Mouse (Mus musculus) ES-E14 (cell line): ENCODE measurements around the gene Trappc3.

ENCODE experiments used
- HCFC1 ChIP-seq: IDR thresholded peaks from 2 replicates; pipeline ENCODE4 v1.6.1; 2012; ENCODE audit warnings: low read length, inconsistent platforms, borderline replicate concordance; ENCODE audit not compliant: insufficient read depth
- MAFK ChIP-seq: IDR thresholded peaks from 2 replicates; pipeline ENCODE4 v1.6.1; 2014; ENCODE audit warnings: mild to moderate bottlenecking, low read depth, low read length, inconsistent platforms; ENCODE audit not compliant: insufficient read depth
- ZC3H11A ChIP-seq: IDR thresholded peaks from 2 replicates; pipeline ENCODE4 v1.6.1; 2012; ENCODE audit warnings: low read depth, mild to moderate bottlenecking, inconsistent platforms, low read length, borderline replicate concordance

- TF ChIP-seq ZC3H11A (no peak), MAFK (no peak), HCFC1 (no peak)
Measured at GRCm38 (mm10) chr4:126220045-126220444, 42.1 kb upstream of the Trappc3 start.
